In genomic region chr11:4497501-4498118, GRCm38 (mm10) we compare ENCODE assay signal across 12 mouse cellular contexts. TPM values are rescaled to one million over a fixed set of nuclear protein-coding genes. Genes with fewer than 3 reads are reported as not detected.
DNase-seq lines count a peak whose midpoint lies in the region; ATAC-seq and TF ChIP-seq lines count a peak whose summit lies in the region.
"Had no signal": no experiment of that assay in that cellular context is flagged by ENCODE, and none has a peak within 500 bp of the region (broad histone marks: within the 10 kb centered on the region; RNA-seq: fewer than 3 reads in every experiment).

No protein-coding gene starts in this region.

- no peak for ATAC-seq in megakaryocyte-erythroid progenitor cell, adult 5-6 weeks (replicated peaks; ENCODE audit: low FRiP score, low TSS enrichment, poor library complexity, severe bottlenecking)
- ATAC-seq: forebrain, embryonic 16.5 days had no signal

- TF ChIP-seq CTCF in E14TG2a.4 (conservative IDR thresholded peaks at IDR 0.05; ENCODE audit: low read length), result no peak

- peak; percentile 41 to 59 for DNase-seq in kidney, postnatal 4 days
- DNase-seq in kidney, postnatal 25 days, result no peak
- DNase-seq in c-Kit-positive CD71-positive TER-119-positive erythroid progenitor cells, embryonic 14.5 days (ENCODE audit: low spot score), result peak; percentile 18
- DNase-seq in naive thymus-derived CD4-positive, alpha-beta T cell, adult 2 months (ENCODE audit: low read depth), result peak; percentile 27
- DNase-seq in embryo, embryonic 11 days, result no peak
- DNase-seq: left cerebral cortex, postnatal 4 days; thymus, adult 18-20 months had no signal

- no peaks in the 10 kb centered on the region for H3K9me3 ChIP-seq in E14TG2a.4 (ENCODE audit: low read length)
- H3K9me3 ChIP-seq: embryonic facial prominence, embryonic 10.5 days had no signal

- H3K4me1 ChIP-seq in E14TG2a.4 (replicated peaks; ENCODE audit: low read depth, low read length), result peaks cover 56% of the 10 kb centered on the region
- H3K4me1 ChIP-seq: embryonic facial prominence, embryonic 10.5 days had no signal

- peak overlapping the region; percentile 33 for H3K4me3 ChIP-seq in E14TG2a.4 (replicated peaks; ENCODE audit: low read length)
- H3K4me3 ChIP-seq: embryonic facial prominence, embryonic 10.5 days had no signal

- no peaks in the 10 kb centered on the region for H3K27me3 ChIP-seq in E14TG2a.4 (ENCODE audit: insufficient read depth, low read length)

- peaks cover 55% of the 10 kb centered on the region for H3K36me3 ChIP-seq in E14TG2a.4 (ENCODE audit: insufficient read depth, low read length)

RNA-seq across cellular contexts. Expression of gene Hormad2, which starts 56.7 kb away (rescaled TPM):
- total RNA-seq in megakaryocyte-erythroid progenitor cell, adult 5-6 weeks (2014; fragmentation: Nextera tagmentation), result not detected in 2 replicates
- total RNA-seq in megakaryocyte-erythroid progenitor cell, adult 5-6 weeks (2017), result 0.42 and 0.66 TPM in 2 replicates
- total RNA-seq: left cerebral cortex, postnatal 4 days; monocyte, adult 5-6 weeks had no signal

Comparison
In these comparisons a context has a peak if more than half of its experiments do, and no peak if none do; other contexts are left out.
1. DNase-seq: peak in kidney, postnatal 4 days (2 of 2), c-Kit-positive CD71-positive TER-119-positive erythroid progenitor cells, embryonic 14.5 days (single experiment) and naive thymus-derived CD4-positive, alpha-beta T cell, adult 2 months (single experiment); none in kidney, postnatal 25 days (0 of 2) and embryo, embryonic 11 days (single experiment).